Mouse (Mus musculus): ENCODE measurements around the gene Kif1a.

GRCm38 (mm10) chr1:92979073-92979602 is 122.6 kb downstream of the Kif1a start:
- TF ChIP-seq TCF12 (IDR thresholded peaks at IDR 0.05; ENCODE audit: low read depth, low read length) = no peak
- TF ChIP-seq POLR2A (IDR thresholded peaks at IDR 0.05; ENCODE audit: control insufficient read depth in 1 of 2, insufficient read depth in 1 of 2, low read depth in 1 of 2, low read length in 2 of 2, poor library complexity in 1 of 2) = no peak

Measured in MEL (cell line).